In the genomic region with DNA sequence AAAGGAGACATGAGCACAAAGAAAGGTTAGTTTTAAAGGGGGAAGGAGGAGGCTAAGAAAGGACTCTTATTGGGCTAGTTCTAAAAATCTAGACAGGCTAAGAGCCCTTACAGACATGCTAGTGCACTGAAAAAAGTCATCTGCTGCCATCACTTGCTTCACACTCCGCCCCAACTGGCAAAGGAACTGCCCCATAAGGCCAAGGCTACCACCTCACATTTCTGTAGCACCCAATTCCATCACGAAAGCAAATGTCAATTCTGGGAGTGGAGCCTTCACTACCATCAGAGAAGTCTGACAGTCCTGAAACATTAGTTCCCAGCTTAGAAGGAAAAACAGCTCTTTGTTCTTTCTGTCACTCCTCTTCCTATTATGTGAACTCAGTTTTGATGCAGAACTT, we compare ENCODE assay signal across 12 mouse cellular contexts. TPM values are rescaled to one million over a fixed set of nuclear protein-coding genes. Genes with fewer than 3 reads are reported as not detected.
DNase-seq lines count a peak whose midpoint lies in the region; ATAC-seq and TF ChIP-seq lines count a peak whose summit lies in the region.
"Had no signal": no experiment of that assay in that cellular context is flagged by ENCODE, and none has a peak within 500 bp of the region (broad histone marks: within the 10 kb centered on the region; RNA-seq: fewer than 3 reads in every experiment).

No protein-coding gene starts in this region.

- H3K9ac ChIP-seq in liver, adult 2 months (ENCODE audit: low read depth, low read length): no peak overlapping the region
- no peak overlapping the region for H3K9ac ChIP-seq in hindbrain, embryonic 15.5 days
- no peak overlapping the region for H3K9ac ChIP-seq in midbrain, embryonic 15.5 days
- H3K9ac ChIP-seq in kidney, embryonic 16.5 days (replicated peaks; ENCODE audit: low read length): no peak overlapping the region
- H3K9ac ChIP-seq: liver, embryonic 12.5 days had no signal

- H3K79me2 ChIP-seq in liver, adult 2 months (ENCODE audit: control insufficient read depth, insufficient read depth, low read length): peaks cover 55% of the 10 kb centered on the region

- no peak for ATAC-seq in hindbrain, embryonic 15.5 days (ENCODE audit: low FRiP score, low read depth)
- no peak for ATAC-seq in midbrain, embryonic 15.5 days (replicated peaks)
- no peak for ATAC-seq in kidney, embryonic 16.5 days (ENCODE audit: low FRiP score, low TSS enrichment)
- ATAC-seq: liver, embryonic 12.5 days had no signal

- no peak for TF ChIP-seq CTCF in liver, adult 2 months (IDR thresholded peaks at IDR 0.05; ENCODE audit: low read depth, low read length)

- H3K4me2 ChIP-seq in hindbrain, embryonic 15.5 days: peak overlapping the region; percentile 85
- peak overlapping the region; percentile 19; the same call in 1 of the 2 replicates for H3K4me2 ChIP-seq in midbrain, embryonic 15.5 days
- no peak overlapping the region for H3K4me2 ChIP-seq in kidney, embryonic 16.5 days (replicated peaks; ENCODE audit: low read depth, low read length)
- H3K4me2 ChIP-seq: liver, embryonic 12.5 days had no signal

- no peak overlapping the region for H3K4me3 ChIP-seq in liver, adult 2 months (ENCODE audit: insufficient read depth, low read depth, low read length)
- H3K4me3 ChIP-seq in hindbrain, embryonic 15.5 days: no peak overlapping the region
- no peak overlapping the region for H3K4me3 ChIP-seq in midbrain, embryonic 15.5 days
- H3K4me3 ChIP-seq in kidney, embryonic 16.5 days (ENCODE audit: low read length): no peak overlapping the region
- H3K4me3 ChIP-seq: liver, embryonic 12.5 days had no signal

- H3K36me3 ChIP-seq in liver, adult 2 months (ENCODE audit: control insufficient read depth, insufficient read depth, low read length): no peaks in the 10 kb centered on the region
- H3K36me3 ChIP-seq in hindbrain, embryonic 15.5 days: no peaks in the 10 kb centered on the region
- H3K36me3 ChIP-seq in midbrain, embryonic 15.5 days (replicated peaks): no peaks in the 10 kb centered on the region
- H3K36me3 ChIP-seq in kidney, embryonic 16.5 days (ENCODE audit: insufficient read depth, low read length): no peaks in the 10 kb centered on the region; the same call in 1 of the 2 replicates

- WGBS in liver, adult 2 months: 29% methylated on average over 2 of the region's 2 CpGs
- 75% methylated on average over 2 of the region's 2 CpGs for WGBS in hindbrain, embryonic 15.5 days
- 93% methylated on average over 2 of the region's 2 CpGs for WGBS in midbrain, embryonic 15.5 days
- 79% methylated on average over 2 of the region's 2 CpGs for WGBS in kidney, embryonic 16.5 days

- H3K27ac ChIP-seq in liver, adult 2 months (replicated peaks; ENCODE audit: insufficient read depth, low read depth, low read length): no peak overlapping the region
- H3K27ac ChIP-seq in hindbrain, embryonic 15.5 days (replicated peaks): no peak overlapping the region
- H3K27ac ChIP-seq in midbrain, embryonic 15.5 days: 0 out of 2 replicates have a peak overlapping the region, but pooled peaks have one; percentile 1
- no peak overlapping the region for H3K27ac ChIP-seq in kidney, embryonic 16.5 days (ENCODE audit: low read length)
- H3K27ac ChIP-seq: liver, embryonic 12.5 days had no signal

- intact Hi-C loops in gastrocnemius, postnatal 14 days (cut with DNase I; ENCODE audit: low total_unique reads): no loop called here

- peak; percentile 27 for DNase-seq in gastrocnemius, adult 18-20 months (ENCODE audit: low spot score)
- DNase-seq in gastrocnemius, postnatal 14 days: no peak
- peak; percentile 76 for DNase-seq in liver, adult 2 months (ENCODE audit: extremely low read depth, low read depth, low spot score)
- no peak for DNase-seq in liver
- no peak for DNase-seq in thymus, adult 18-20 months
- DNase-seq: cerebellum, adult 11 months; kidney, adult 11 months; spleen, adult 18-20 months had no signal

- H3K27me3 ChIP-seq in liver, adult 2 months (ENCODE audit: control insufficient read depth, insufficient read depth, low read length): no peaks in the 10 kb centered on the region
- no peaks in the 10 kb centered on the region for H3K27me3 ChIP-seq in hindbrain, embryonic 15.5 days
- H3K27me3 ChIP-seq in midbrain, embryonic 15.5 days (replicated peaks): no peaks in the 10 kb centered on the region
- H3K27me3 ChIP-seq in kidney, embryonic 16.5 days (ENCODE audit: insufficient read depth, low read length): no peaks in the 10 kb centered on the region

- H3K4me1 ChIP-seq in liver, adult 2 months (ENCODE audit: control insufficient read depth, insufficient read depth, low read length): peaks cover 46% of the 10 kb centered on the region
- H3K4me1 ChIP-seq in hindbrain, embryonic 15.5 days (replicated peaks): peaks cover 44% of the 10 kb centered on the region
- H3K4me1 ChIP-seq in midbrain, embryonic 15.5 days: peaks cover 46% of the 10 kb centered on the region
- peaks cover 44% of the 10 kb centered on the region for H3K4me1 ChIP-seq in kidney, embryonic 16.5 days (ENCODE audit: insufficient read depth, low read length)

- TF ChIP-seq POLR2A in liver, adult 2 months (IDR thresholded peaks at IDR 0.05; ENCODE audit: extremely low read depth, insufficient read depth, low read length): no peak

- H3K9me3 ChIP-seq in hindbrain, embryonic 15.5 days: no peaks in the 10 kb centered on the region
- H3K9me3 ChIP-seq in midbrain, embryonic 15.5 days: no peaks in the 10 kb centered on the region
- H3K9me3 ChIP-seq in kidney, embryonic 16.5 days (ENCODE audit: low read length): no peaks in the 10 kb centered on the region
- H3K9me3 ChIP-seq: liver, embryonic 12.5 days had no signal

RNA-seq across cellular contexts. Expression of a gene that starts 4.4 kb away (rescaled TPM):
- total RNA-seq in gastrocnemius, adult 18-20 months (2021): 10 to 100 TPM; 17.4 to 24.4 TPM
- 10 to 100 TPM; 18.8 to 23.1 TPM for total RNA-seq in gastrocnemius, postnatal 14 days (2021)
- 30.4 and 38.9 TPM in 2 replicates for total RNA-seq in liver, adult 2 months (2014; rRNA removed)
- polyA plus RNA-seq in liver, adult 2 months (2012; rRNA removed): 20.7 and 22.2 TPM in 2 replicates
- polyA plus RNA-seq in hindbrain, embryonic 15.5 days (2015; fragmentation: Nextera tagmentation; extraction: Ambion mirVana): 33.0 and 33.8 TPM in 2 replicates
- polyA plus RNA-seq in midbrain, embryonic 15.5 days (2015; fragmentation: Nextera tagmentation; extraction: Ambion mirVana): 36.1 and 38.3 TPM in 2 replicates
- polyA plus RNA-seq in kidney, embryonic 16.5 days (2015; fragmentation: Nextera tagmentation; extraction: Ambion mirVana): 17.3 and 18.9 TPM in 2 replicates

Comparison
In these comparisons a context has a peak if more than half of its experiments do, and no peak if none do; other contexts are left out.
1. DNase-seq: peak in gastrocnemius, adult 18-20 months (single experiment) and liver, adult 2 months (single experiment); none in gastrocnemius, postnatal 14 days (single experiment), liver (single experiment) and thymus, adult 18-20 months (0 of 2).